Mouse (Mus musculus): ENCODE measurements around the gene Nudt3. TPM values are rescaled to one million over a fixed set of nuclear protein-coding genes. Genes with fewer than 3 reads are reported as not detected.

Nudt3 gene
- polyA plus RNA-seq, 1 experiment from 2014 or later: 33.3 TPM

DNA sequence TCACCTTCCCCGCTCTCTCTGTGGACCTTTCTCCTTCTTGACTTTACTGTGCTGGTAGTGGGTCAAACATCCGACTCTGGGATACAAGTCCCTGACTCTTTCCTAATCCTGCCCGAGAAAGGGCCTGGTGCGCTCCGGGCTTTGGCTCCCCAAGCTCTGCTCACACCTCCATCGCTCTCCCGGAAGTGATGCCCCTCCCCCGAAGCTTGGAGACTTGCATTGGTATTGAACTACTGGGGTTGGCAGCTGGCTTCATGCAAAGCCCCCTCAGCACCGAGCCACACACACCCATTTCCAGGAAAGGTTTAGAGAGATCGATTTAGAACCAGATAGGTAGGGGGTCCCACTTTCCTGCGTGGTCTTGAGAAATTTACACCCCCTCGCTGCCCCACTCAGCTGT, 77.3 kb downstream of the Nudt3 start:
- no peak overlapping the region for H3K9ac ChIP-seq (ENCODE audit: low read length)
- H3K4me2 ChIP-seq (ENCODE audit: low read length): no peak overlapping the region
- ATAC-seq (replicated peaks; ENCODE audit: low FRiP score, low TSS enrichment, low read depth) (no peak), DNase-seq (ENCODE audit: low spot score) (no peak)
- H3K4me3 ChIP-seq (ENCODE audit: low read depth, low read length): no peak overlapping the region
- 48% methylated on average over 12 of the region's 12 CpGs for WGBS
- no peaks in the 10 kb centered on the region for H3K9me3 ChIP-seq (ENCODE audit: control insufficient read depth, low read length)
- H3K27me3 ChIP-seq (replicated peaks; ENCODE audit: control insufficient read depth, insufficient read depth, low read length): no peaks in the 10 kb centered on the region
- peaks cover 7% of the 10 kb centered on the region; the same call in 1 of the 2 replicates for H3K4me1 ChIP-seq (replicated peaks; ENCODE audit: control insufficient read depth, insufficient read depth, low read length)
- no peak overlapping the region for H3K27ac ChIP-seq (ENCODE audit: low read depth)
- H3K36me3 ChIP-seq (ENCODE audit: control insufficient read depth, insufficient read depth, low read length): no peaks in the 10 kb centered on the region

DNA sequence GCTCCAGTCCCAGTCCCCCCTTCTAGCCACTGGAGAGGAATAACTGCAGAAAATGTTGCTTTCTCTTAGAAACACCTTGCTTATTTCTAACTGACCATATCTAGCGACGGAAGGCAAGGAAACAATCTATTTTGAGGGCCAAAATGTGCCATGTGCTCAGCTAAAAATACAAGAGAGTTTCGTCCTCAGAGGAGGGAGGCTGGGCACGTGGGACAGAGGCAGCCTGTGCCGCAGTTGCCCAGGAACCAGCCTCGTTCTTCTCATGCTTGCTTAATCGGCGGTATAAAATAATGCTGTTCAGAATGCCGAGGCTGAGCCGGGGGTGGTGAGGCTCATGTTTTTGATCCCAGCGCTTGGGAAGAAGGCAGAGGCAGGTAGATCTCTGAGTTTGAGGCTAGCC, 78.7 kb downstream of the Nudt3 start:
- WGBS: 90% methylated on average over 11 of the region's 11 CpGs

DNA sequence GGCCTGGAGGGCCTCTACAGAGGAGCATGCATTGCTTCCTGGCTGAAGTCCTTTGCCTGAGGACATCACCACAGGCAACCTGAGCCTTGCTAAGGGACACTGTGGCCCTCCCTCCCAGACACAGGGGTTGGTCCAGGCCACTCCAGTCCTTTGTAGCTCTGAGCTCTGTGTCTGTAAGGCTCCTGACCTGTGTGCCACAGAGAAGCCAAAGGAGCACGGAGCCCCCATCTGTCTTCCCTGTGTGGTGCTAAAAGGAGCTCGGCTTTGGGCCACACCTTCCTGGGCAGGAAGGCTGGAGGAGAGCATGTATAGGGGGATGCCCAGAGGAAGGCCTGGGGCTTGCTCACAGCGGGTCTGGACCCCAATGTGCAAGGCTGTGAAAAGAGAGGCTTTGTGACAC, 81.3 kb downstream of the Nudt3 start:
- no peaks in the 10 kb centered on the region for H3K27me3 ChIP-seq (replicated peaks; ENCODE audit: control insufficient read depth, insufficient read depth, low read length)
- no peaks in the 10 kb centered on the region for H3K4me1 ChIP-seq (replicated peaks; ENCODE audit: control insufficient read depth, insufficient read depth, low read length)
- 73% methylated on average over 3 of the region's 3 CpGs for WGBS
- no peaks in the 10 kb centered on the region for H3K9me3 ChIP-seq (ENCODE audit: control insufficient read depth, low read length)
- ATAC-seq (replicated peaks; ENCODE audit: low FRiP score, low TSS enrichment, low read depth): no peak; the same call in 1 of the 2 replicates
- no peaks in the 10 kb centered on the region for H3K36me3 ChIP-seq (ENCODE audit: control insufficient read depth, insufficient read depth, low read length)
- DNase-seq (ENCODE audit: low spot score): no peak
- no peak overlapping the region for H3K9ac ChIP-seq (ENCODE audit: low read length)
- H3K4me2 ChIP-seq (ENCODE audit: low read length): no peak overlapping the region
- H3K4me3 ChIP-seq (ENCODE audit: low read depth, low read length): no peak overlapping the region
- no peak overlapping the region for H3K27ac ChIP-seq (ENCODE audit: low read depth)

More for the DNA sequence above, 78.7 kb downstream of the Nudt3 start:
- Histone ChIP-seq H3K9me3 (ENCODE audit: control insufficient read depth, low read length) (no peaks in the 10 kb centered on the region), H3K27ac (ENCODE audit: low read depth) (no peak overlapping the region), H3K27me3 (replicated peaks; ENCODE audit: control insufficient read depth, insufficient read depth, low read length) (no peaks in the 10 kb centered on the region), H3K4me3 (ENCODE audit: low read depth, low read length) (no peak overlapping the region), H3K4me1 (replicated peaks; ENCODE audit: control insufficient read depth, insufficient read depth, low read length) (peaks cover 7% of the 10 kb centered on the region; the same call in 1 of the 2 replicates), H3K9ac (ENCODE audit: low read length) (no peak overlapping the region), H3K4me2 (ENCODE audit: low read length) (no peak overlapping the region), H3K36me3 (ENCODE audit: control insufficient read depth, insufficient read depth, low read length) (no peaks in the 10 kb centered on the region)
- no peak for ATAC-seq (replicated peaks; ENCODE audit: low FRiP score, low TSS enrichment, low read depth)
- no peak for DNase-seq (ENCODE audit: low spot score)

DNA sequence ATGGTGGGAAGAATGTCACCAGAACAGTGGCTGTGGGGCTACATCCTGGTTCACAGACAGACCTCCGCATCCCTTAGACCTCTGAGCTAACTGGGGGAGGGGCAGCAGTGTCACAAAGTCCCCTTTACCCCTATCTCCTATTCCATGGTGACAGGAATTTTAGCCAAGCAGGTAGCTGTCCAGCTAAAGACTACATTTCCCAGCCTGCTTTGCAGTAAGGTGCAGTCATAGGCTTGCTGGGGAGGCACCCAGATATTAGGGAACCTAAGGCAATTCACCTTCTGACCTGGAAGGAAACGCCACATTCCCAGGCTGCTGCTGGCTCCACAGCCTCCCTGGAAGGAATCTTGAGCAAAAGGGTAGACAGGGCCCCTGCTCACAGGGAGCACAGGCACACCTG, 82.0 kb downstream of the Nudt3 start:
- 64% methylated on average over 2 of the region's 2 CpGs for WGBS
- no peaks in the 10 kb centered on the region for H3K9me3 ChIP-seq (ENCODE audit: control insufficient read depth, low read length)
- DNase-seq (ENCODE audit: low spot score): no peak
- H3K4me1 ChIP-seq (replicated peaks; ENCODE audit: control insufficient read depth, insufficient read depth, low read length): no peaks in the 10 kb centered on the region
- H3K9ac ChIP-seq (ENCODE audit: low read length): no peak overlapping the region
- no peaks in the 10 kb centered on the region for H3K36me3 ChIP-seq (ENCODE audit: control insufficient read depth, insufficient read depth, low read length)
- no peak for ATAC-seq (replicated peaks; ENCODE audit: low FRiP score, low TSS enrichment, low read depth)
- no peak overlapping the region for H3K4me3 ChIP-seq (ENCODE audit: low read depth, low read length)
- no peaks in the 10 kb centered on the region for H3K27me3 ChIP-seq (replicated peaks; ENCODE audit: control insufficient read depth, insufficient read depth, low read length)
- H3K4me2 ChIP-seq (ENCODE audit: low read length): no peak overlapping the region
- H3K27ac ChIP-seq (ENCODE audit: low read depth): no peak overlapping the region

DNA sequence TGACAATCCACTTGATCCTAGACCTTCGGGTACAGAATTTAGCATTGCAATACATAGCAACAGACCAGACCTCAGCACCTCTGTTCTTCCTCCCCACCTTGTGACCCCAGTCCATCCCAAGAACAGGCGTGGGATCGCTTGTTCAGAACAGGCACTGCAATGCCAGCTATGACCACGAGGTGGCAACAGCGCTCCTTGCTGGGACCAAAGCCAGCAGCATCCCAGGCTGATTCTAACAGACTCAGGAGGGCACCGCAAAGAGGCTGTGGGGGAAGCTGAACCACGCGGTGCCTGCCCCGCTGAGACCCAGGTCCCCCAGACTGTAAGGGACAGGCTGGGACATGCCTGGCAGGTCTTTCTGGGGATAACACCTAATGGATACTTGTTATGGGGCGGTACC, 88.6 kb downstream of the Nudt3 start:
- ATAC-seq (replicated peaks; ENCODE audit: low FRiP score, low TSS enrichment, low read depth) (peak; percentile 79), DNase-seq (ENCODE audit: low spot score) (peak; percentile 100)
- H3K4me3 ChIP-seq (ENCODE audit: low read depth, low read length): no peak overlapping the region
- 6% methylated on average over 10 of the region's 10 CpGs for WGBS
- no peak overlapping the region for H3K9ac ChIP-seq (ENCODE audit: low read length)
- no peaks in the 10 kb centered on the region for H3K4me1 ChIP-seq (replicated peaks; ENCODE audit: control insufficient read depth, insufficient read depth, low read length)
- no peaks in the 10 kb centered on the region for H3K9me3 ChIP-seq (ENCODE audit: control insufficient read depth, low read length)
- no peaks in the 10 kb centered on the region for H3K27me3 ChIP-seq (replicated peaks; ENCODE audit: control insufficient read depth, insufficient read depth, low read length)
- H3K36me3 ChIP-seq (ENCODE audit: control insufficient read depth, insufficient read depth, low read length): no peaks in the 10 kb centered on the region
- 0 out of 2 replicates have a peak overlapping the region, but pooled peaks have one; percentile 18 for H3K4me2 ChIP-seq (ENCODE audit: low read length)
- H3K27ac ChIP-seq (ENCODE audit: low read depth): no peak overlapping the region

DNA sequence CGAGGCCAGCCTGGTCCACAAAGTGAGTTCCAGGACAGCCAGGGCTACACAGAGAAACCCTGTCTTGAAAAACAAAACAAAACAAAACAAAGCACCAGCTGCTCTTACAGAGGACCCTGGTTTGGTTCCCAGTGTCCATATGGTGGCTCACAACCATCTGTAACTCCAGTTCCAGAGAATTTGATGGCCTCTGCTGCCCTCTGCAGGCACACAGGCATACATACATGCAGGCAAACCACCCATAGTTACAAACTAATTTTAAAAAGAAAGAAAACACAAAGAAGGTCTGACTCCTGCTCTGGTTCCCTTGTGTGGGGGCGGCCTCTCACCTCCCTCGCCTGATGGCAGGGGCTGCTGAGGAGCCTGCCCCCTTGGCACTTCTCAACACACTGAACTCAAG, 89.9 kb downstream of the Nudt3 start:
- H3K27me3 ChIP-seq (replicated peaks; ENCODE audit: control insufficient read depth, insufficient read depth, low read length): no peaks in the 10 kb centered on the region
- ATAC-seq (replicated peaks; ENCODE audit: low FRiP score, low TSS enrichment, low read depth) (no peak), DNase-seq (ENCODE audit: low spot score) (no peak)
- H3K9ac ChIP-seq (ENCODE audit: low read length): no peak overlapping the region
- WGBS: 83% methylated on average over 3 of the region's 3 CpGs
- no peak overlapping the region for H3K4me2 ChIP-seq (ENCODE audit: low read length)
- H3K9me3 ChIP-seq (ENCODE audit: control insufficient read depth, low read length): no peaks in the 10 kb centered on the region
- H3K27ac ChIP-seq (ENCODE audit: low read depth): no peak overlapping the region
- no peaks in the 10 kb centered on the region for H3K4me1 ChIP-seq (replicated peaks; ENCODE audit: control insufficient read depth, insufficient read depth, low read length)
- H3K4me3 ChIP-seq (ENCODE audit: low read depth, low read length): no peak overlapping the region
- H3K36me3 ChIP-seq (ENCODE audit: control insufficient read depth, insufficient read depth, low read length): no peaks in the 10 kb centered on the region

DNA sequence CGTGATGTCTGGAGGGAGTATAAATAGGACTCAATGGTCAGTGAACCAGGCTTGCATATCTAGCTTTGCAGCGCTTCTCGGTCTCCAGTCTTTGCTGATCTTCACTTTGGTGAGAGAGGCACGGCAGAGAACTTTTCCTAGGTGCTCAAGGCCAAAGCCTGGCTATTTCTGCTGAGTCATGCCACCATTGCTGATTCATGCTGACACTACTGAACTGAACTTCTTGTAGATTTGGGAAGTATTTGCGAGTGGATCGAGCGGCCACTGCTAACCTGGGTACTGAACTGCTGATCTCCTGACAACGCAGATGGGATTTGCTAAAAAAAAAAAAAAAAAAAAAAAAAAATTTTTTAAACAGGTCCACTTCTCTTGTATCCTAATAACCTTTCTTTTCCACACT, 91.2 kb downstream of the Nudt3 start:
- H3K9me3 ChIP-seq (ENCODE audit: control insufficient read depth, low read length): no peaks in the 10 kb centered on the region
- no peaks in the 10 kb centered on the region for H3K4me1 ChIP-seq (replicated peaks; ENCODE audit: control insufficient read depth, insufficient read depth, low read length)
- ATAC-seq (replicated peaks; ENCODE audit: low FRiP score, low TSS enrichment, low read depth) (no peak), DNase-seq (ENCODE audit: low spot score) (no peak)
- H3K9ac ChIP-seq (ENCODE audit: low read length): no peak overlapping the region
- WGBS: 91% methylated on average over 8 of the region's 8 CpGs
- H3K36me3 ChIP-seq (ENCODE audit: control insufficient read depth, insufficient read depth, low read length): no peaks in the 10 kb centered on the region
- no peaks in the 10 kb centered on the region for H3K27me3 ChIP-seq (replicated peaks; ENCODE audit: control insufficient read depth, insufficient read depth, low read length)
- H3K27ac ChIP-seq (ENCODE audit: low read depth): no peak overlapping the region
- H3K4me3 ChIP-seq (ENCODE audit: low read depth, low read length): no peak overlapping the region
- H3K4me2 ChIP-seq (ENCODE audit: low read length): no peak overlapping the region

Other genes starting within 250 kb of the Nudt3 start
- 0.20 and 0.22 TPM in 2 replicates for gene Grm4, start 102.1 kb downstream of the Nudt3 start, polyA plus RNA-seq (2014; fragmentation: Nextera tagmentation; extraction: Ambion mirVana)
- 384 and 389 TPM in 2 replicates for gene Hmga1, start 67.0 kb downstream of the Nudt3 start, polyA plus RNA-seq (2014; fragmentation: Nextera tagmentation; extraction: Ambion mirVana)
- gene AI413582, start 57.7 kb downstream of the Nudt3 start, polyA plus RNA-seq (2014; fragmentation: Nextera tagmentation; extraction: Ambion mirVana): 37.1 and 37.4 TPM in 2 replicates
- gene RPS10-NUDT3, start 11.7 kb upstream of the Nudt3 start, polyA plus RNA-seq (2014; fragmentation: Nextera tagmentation; extraction: Ambion mirVana): not detected in 2 replicates
- 1,235 and 1,299 TPM in 2 replicates for gene Rps10, start 13.2 kb upstream of the Nudt3 start, polyA plus RNA-seq (2014; fragmentation: Nextera tagmentation; extraction: Ambion mirVana)
- gene Pacsin1, start 32.0 kb upstream of the Nudt3 start, polyA plus RNA-seq (2014; fragmentation: Nextera tagmentation; extraction: Ambion mirVana): 1.5 and 2.0 TPM in 2 replicates
- 8.6 and 12.0 TPM in 2 replicates for gene Spdef, start 105.5 kb upstream of the Nudt3 start, polyA plus RNA-seq (2014; fragmentation: Nextera tagmentation; extraction: Ambion mirVana)
- 20.1 and 23.4 TPM in 2 replicates for gene D17Wsu92e, start 197.2 kb upstream of the Nudt3 start, polyA plus RNA-seq (2014; fragmentation: Nextera tagmentation; extraction: Ambion mirVana)
- gene Snrpc, start 214.7 kb upstream of the Nudt3 start, polyA plus RNA-seq (2014; fragmentation: Nextera tagmentation; extraction: Ambion mirVana): 302 and 314 TPM in 2 replicates
- gene Uhrf1bp1, start 232.9 kb upstream of the Nudt3 start, polyA plus RNA-seq (2014; fragmentation: Nextera tagmentation; extraction: Ambion mirVana): 5.8 and 6.6 TPM in 2 replicates

Data from intestine, embryonic 14.5 days (tissue).